In genomic region chr19:6934195-6934977, GRCm38 (mm10) we compare ENCODE assay signal across 8 mouse cellular contexts. TPM values are rescaled to one million over a fixed set of nuclear protein-coding genes. Genes with fewer than 3 reads are reported as not detected.
DNase-seq lines count a peak whose midpoint lies in the region; ATAC-seq and TF ChIP-seq lines count a peak whose summit lies in the region.

Kcnk4 (minus strand) TSS chr19:6934515.

- WGBS in lung, adult 2 months: 15% methylated on average over 23 of the region's 23 CpGs
- 11% methylated on average over 23 of the region's 23 CpGs for WGBS in neural tube, embryonic 13.5 days

- H3K36me3 ChIP-seq in neural tube, embryonic 13.5 days: no peaks in the 10 kb centered on the region; the same call in 1 of the 2 replicates

- H3K9ac ChIP-seq in neural tube, embryonic 13.5 days: peak within 1 kb of the TSS; percentile 75

- H3K4me1 ChIP-seq in lung, adult 2 months (ENCODE audit: control insufficient read depth, insufficient read depth, low read length): peaks cover 5% of the 10 kb centered on the region; the same call in 1 of the 2 replicates
- H3K4me1 ChIP-seq in neural tube, embryonic 13.5 days (replicated peaks): peaks cover 33% of the 10 kb centered on the region

- intact Hi-C loops in left cerebral cortex, postnatal 14 days (cut with DNase I): loop anchor here (5.0 to 10.0 kb wide), 2 partner anchors 83 to 440 kb away; partner anchors contain the start of gene Fermt3

- no peak within 1 kb of the TSS for H3K27ac ChIP-seq in neural tube, embryonic 13.5 days (replicated peaks)

- ATAC-seq in neural tube, embryonic 13.5 days (ENCODE audit: low read depth): no peak

- peak within 1 kb of the TSS; percentile 69 for H3K4me2 ChIP-seq in neural tube, embryonic 13.5 days

- peaks cover 74% of the 10 kb centered on the region for H3K27me3 ChIP-seq in neural tube, embryonic 13.5 days

- DNase-seq in cerebellum, adult 11-12 months: peak; percentile 53
- DNase-seq in cerebellum, adult 9-10 months: no peak
- DNase-seq in lung, adult 2 months: no peak
- DNase-seq in lung, postnatal 14 days: no peak
- no peak for DNase-seq in left cerebral cortex, postnatal 14 days (ENCODE audit: low spot score in 2 of 2)
- no peak for DNase-seq in right cerebral cortex, adult 18-20 months
- no peak for DNase-seq in kidney, postnatal 14 days

- peak within 1 kb of the TSS; percentile 42 for H3K4me3 ChIP-seq in lung, adult 2 months (replicated peaks; ENCODE audit: extremely low read depth, low read depth, low read length)
- H3K4me3 ChIP-seq in neural tube, embryonic 13.5 days: peak within 1 kb of the TSS; percentile 42

- TF ChIP-seq CTCF in lung, adult 2 months (IDR thresholded peaks at IDR 0.05; ENCODE audit: insufficient read depth, low read length): no peak

- H3K9me3 ChIP-seq in neural tube, embryonic 13.5 days: no peaks in the 10 kb centered on the region

- no peak for TF ChIP-seq POLR2A in lung, adult 2 months (IDR thresholded peaks at IDR 0.05; ENCODE audit: borderline replicate concordance, extremely low read depth, low read depth, low read length)

RNA-seq across cellular contexts. Expression of gene Kcnk4, which starts in this region (rescaled TPM):
- polyA plus RNA-seq in lung, adult 2 months (2012; rRNA removed): 0.17 TPM in 1 of 2 replicates, not detected in the other
- total RNA-seq in left cerebral cortex, postnatal 14 days (2021): 10 to 100 TPM; 44.9 to 50.4 TPM
- 3.4 and 5.2 TPM in 2 replicates for polyA plus RNA-seq in neural tube, embryonic 13.5 days (2015; fragmentation: Nextera tagmentation; extraction: Ambion mirVana)
